In the genomic region with DNA sequence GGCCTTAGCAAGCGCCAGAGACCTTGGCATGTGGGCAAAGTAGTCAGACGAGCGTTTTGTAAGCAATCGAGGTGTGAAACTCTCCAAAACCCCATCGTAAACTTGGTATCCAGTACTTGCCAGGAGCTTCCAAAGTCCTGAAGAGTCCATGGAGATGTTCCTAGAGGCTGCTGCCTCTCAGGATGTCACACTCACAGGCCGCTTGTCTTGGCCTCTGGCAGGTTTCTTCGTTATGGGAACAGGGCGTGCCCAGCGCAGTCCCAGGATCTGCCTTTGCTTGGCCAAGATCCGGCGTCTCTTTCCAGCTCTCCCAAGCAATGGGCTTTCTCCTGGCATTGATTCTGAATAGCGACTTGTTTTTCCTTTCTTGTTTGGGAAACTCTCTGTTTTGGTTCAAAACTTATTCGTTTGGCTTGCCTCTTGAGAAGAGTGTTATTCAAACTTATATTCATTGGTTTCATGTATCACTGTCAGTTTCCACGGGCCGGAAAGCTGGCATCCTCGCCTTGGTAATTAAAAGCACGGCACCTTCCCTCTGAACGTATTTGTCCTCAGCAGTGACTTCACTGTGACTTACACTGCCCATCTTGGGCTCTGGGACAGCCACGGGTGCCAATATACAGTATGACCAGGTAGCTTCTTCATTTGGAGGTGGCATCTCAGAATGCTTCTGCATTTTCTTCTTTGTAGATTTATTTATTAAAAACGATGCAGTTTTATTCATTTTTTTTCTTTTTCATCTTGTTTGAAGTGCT, we compare ENCODE assay signal across 8 mouse cellular contexts. TPM values are rescaled to one million over a fixed set of nuclear protein-coding genes. Genes with fewer than 3 reads are reported as not detected.
DNase-seq lines count a peak whose midpoint lies in the region; ATAC-seq lines count a peak whose summit lies in the region.

No protein-coding gene starts in this region.

- H3K4me1 ChIP-seq in embryonic facial prominence, embryonic 14.5 days (ENCODE audit: control insufficient read depth, insufficient read depth, low read length): peaks cover 24% of the 10 kb centered on the region
- H3K4me1 ChIP-seq in heart, embryonic 13.5 days: peaks cover 61% of the 10 kb centered on the region

- H3K27me3 ChIP-seq in embryonic facial prominence, embryonic 14.5 days (replicated peaks; ENCODE audit: control insufficient read depth, insufficient read depth, low read length): no peaks in the 10 kb centered on the region
- H3K27me3 ChIP-seq in heart, embryonic 13.5 days (replicated peaks): no peaks in the 10 kb centered on the region

- no peak for ATAC-seq in embryonic facial prominence, embryonic 14.5 days (ENCODE audit: low read depth)
- no peak for ATAC-seq in heart, embryonic 13.5 days (ENCODE audit: extremely low read depth, insufficient number of reproducible peaks, low FRiP score, low TSS enrichment)

- H3K4me3 ChIP-seq in embryonic facial prominence, embryonic 14.5 days (ENCODE audit: low read depth, low read length): peak overlapping the region; percentile 92
- peak overlapping the region; percentile 78 for H3K4me3 ChIP-seq in heart, embryonic 13.5 days

- H3K4me2 ChIP-seq in embryonic facial prominence, embryonic 14.5 days (ENCODE audit: low read depth, low read length): peak overlapping the region; percentile 74
- H3K4me2 ChIP-seq in heart, embryonic 13.5 days: peak overlapping the region; percentile 83

- no peaks in the 10 kb centered on the region for H3K9me3 ChIP-seq in embryonic facial prominence, embryonic 14.5 days (ENCODE audit: control insufficient read depth, low read length)
- H3K9me3 ChIP-seq in heart, embryonic 13.5 days: no peaks in the 10 kb centered on the region

- WGBS in embryonic facial prominence, embryonic 14.5 days: 13% methylated on average over 20 of the region's 20 CpGs
- 15% methylated on average over 20 of the region's 20 CpGs for WGBS in heart, embryonic 13.5 days

- peak overlapping the region; percentile 83 for H3K9ac ChIP-seq in embryonic facial prominence, embryonic 14.5 days (ENCODE audit: low read depth, low read length)
- H3K9ac ChIP-seq in heart, embryonic 13.5 days: peak overlapping the region; percentile 85

- peaks cover 19% of the 10 kb centered on the region for H3K36me3 ChIP-seq in embryonic facial prominence, embryonic 14.5 days (ENCODE audit: control insufficient read depth, insufficient read depth, low read length)
- peaks cover 18% of the 10 kb centered on the region for H3K36me3 ChIP-seq in heart, embryonic 13.5 days

- peak; percentile 34 for DNase-seq in urinary bladder, postnatal 25 days (ENCODE audit: low spot score)
- DNase-seq in urinary bladder, adult 2 months (ENCODE audit: low spot score): no peak
- peak; percentile 29 for DNase-seq in embryonic facial prominence, embryonic 14.5 days (ENCODE audit: low spot score)
- peak; percentile 43 for DNase-seq in kidney, postnatal 10 days
- peak; percentile 48 to 68 for DNase-seq in lung, postnatal 4 days
- DNase-seq in retina, embryonic 14.5 days (ENCODE audit: low spot score): no peak
- no peak for DNase-seq in yolk sac, embryonic 10.5 days (ENCODE audit: low spot score)

- peak overlapping the region; percentile 85 for H3K27ac ChIP-seq in embryonic facial prominence, embryonic 14.5 days (replicated peaks; ENCODE audit: low read depth, low read length)
- peak overlapping the region; percentile 93 for H3K27ac ChIP-seq in heart, embryonic 13.5 days (replicated peaks)

RNA-seq across cellular contexts. Expression of a gene that starts 2.3 kb away (rescaled TPM):
- polyA plus RNA-seq in urinary bladder, adult 2 months (2012; rRNA removed): 110 and 118 TPM in 2 replicates
- polyA plus RNA-seq in embryonic facial prominence, embryonic 14.5 days (2014; fragmentation: Nextera tagmentation; extraction: Ambion mirVana): 89.2 and 94.5 TPM in 2 replicates
- polyA plus RNA-seq in heart, embryonic 13.5 days (2015; fragmentation: Nextera tagmentation; extraction: Ambion mirVana): 45.0 and 49.3 TPM in 2 replicates

RNA-seq across cellular contexts. Expression of a gene that starts 36.7 kb away (rescaled TPM):
- polyA plus RNA-seq in urinary bladder, adult 2 months (2012; rRNA removed): 6.1 and 7.8 TPM in 2 replicates
- polyA plus RNA-seq in embryonic facial prominence, embryonic 14.5 days (2014; fragmentation: Nextera tagmentation; extraction: Ambion mirVana): 9.2 and 10.3 TPM in 2 replicates
- 5.7 and 6.2 TPM in 2 replicates for polyA plus RNA-seq in heart, embryonic 13.5 days (2015; fragmentation: Nextera tagmentation; extraction: Ambion mirVana)

Comparison
In these comparisons a context has a peak if more than half of its experiments do, and no peak if none do; other contexts are left out.
1. DNase-seq: peak in urinary bladder, postnatal 25 days (single experiment), embryonic facial prominence, embryonic 14.5 days (single experiment), kidney, postnatal 10 days (single experiment) and lung, postnatal 4 days (2 of 2); none in urinary bladder, adult 2 months (single experiment), retina, embryonic 14.5 days (single experiment) and yolk sac, embryonic 10.5 days (single experiment).